8 mouse cellular contexts compared by ENCODE assay signal in the genomic region with DNA sequence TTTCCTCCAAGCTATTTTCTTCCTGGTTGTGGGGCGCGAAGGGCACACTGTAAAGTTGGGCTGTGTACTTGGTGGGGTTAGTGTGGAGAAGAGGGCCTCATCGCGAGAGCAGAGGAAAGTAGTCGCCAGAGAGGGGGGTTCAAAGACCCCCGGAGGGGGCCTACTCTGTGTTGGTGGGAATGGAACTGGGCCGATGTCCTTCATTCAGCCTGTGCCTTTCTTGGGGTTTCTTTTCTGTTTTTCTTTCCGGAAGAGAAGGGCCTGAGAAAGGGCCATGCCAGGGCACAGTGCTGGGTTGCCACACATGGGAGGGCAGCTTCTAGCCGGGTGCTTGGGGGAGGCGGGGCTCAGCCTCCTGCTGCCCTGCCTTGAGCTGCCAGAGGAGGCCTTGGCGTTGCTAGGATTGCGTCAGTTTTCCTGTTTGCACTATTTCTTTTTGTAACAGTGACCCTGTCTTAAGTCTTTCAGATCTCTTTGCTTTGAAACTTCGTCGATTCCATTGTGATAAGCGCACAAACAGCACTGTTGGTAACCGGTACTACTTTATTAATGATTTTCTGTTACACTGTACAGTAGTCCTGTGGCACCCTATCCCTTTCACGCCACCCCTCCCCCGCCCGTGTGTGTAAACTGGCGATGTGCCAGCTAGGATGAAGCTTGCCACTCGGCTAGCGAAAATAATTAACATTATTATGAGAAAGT. TPM values are rescaled to one million over a fixed set of nuclear protein-coding genes. Genes with fewer than 3 reads are reported as not detected.
DNase-seq lines count a peak whose midpoint lies in the region; ATAC-seq and TF ChIP-seq lines count a peak whose summit lies in the region.

No protein-coding gene starts in this region.

- no peak for TF ChIP-seq RAD21 in MEL (IDR thresholded peaks at IDR 0.05; ENCODE audit: low read depth, low read length)

- no peak for TF ChIP-seq CTCF in MEL (IDR thresholded peaks at IDR 0.05 in 2 of 3, conservative IDR thresholded peaks at IDR 0.05 in 1 of 3; ENCODE audit: control insufficient read depth in 1 of 3, insufficient read depth in 1 of 3, low read depth in 2 of 3, low read length in 3 of 3, poor library complexity in 1 of 3, severe bottlenecking in 1 of 3)
- no peak for TF ChIP-seq CTCF in cerebellum, adult 2 months (IDR thresholded peaks at IDR 0.05; ENCODE audit: borderline replicate concordance, insufficient read depth, low read depth, low read length)

- TF ChIP-seq EP300 in MEL (IDR thresholded peaks at IDR 0.05; ENCODE audit: low read depth in 1 of 2, low read length in 2 of 2): peak in 1 of 2 experiments; percentile 21; a peak in 1 of 4 replicates

- H3K27ac ChIP-seq in MEL (ENCODE audit: control insufficient read depth, low read depth, low read length) (peak overlapping the region; percentile 89), macrophage (peak overlapping the region; percentile 91)
- peak overlapping the region; percentile 66 for H3K27ac ChIP-seq in cerebellum, adult 2 months (ENCODE audit: insufficient read depth, low read length)
- peak overlapping the region; percentile 90 for H3K27ac ChIP-seq in hindbrain, embryonic 14.5 days

- H3K27me3 ChIP-seq in MEL (ENCODE audit: control insufficient read depth in 1 of 2, insufficient read depth in 2 of 2, low read length in 2 of 2): no peaks in the 10 kb centered on the region
- no peaks in the 10 kb centered on the region for H3K27me3 ChIP-seq in cerebellum, adult 2 months (ENCODE audit: control insufficient read depth, insufficient read depth, low read length)
- H3K27me3 ChIP-seq in hindbrain, embryonic 14.5 days (ENCODE audit: control insufficient read depth, insufficient read depth, low read length): no peaks in the 10 kb centered on the region

- H3K4me2 ChIP-seq in hindbrain, embryonic 14.5 days (replicated peaks): peak overlapping the region; percentile 66

- peak; percentile 88 for DNase-seq in MEL (ENCODE audit: low read depth, low spot score)
- DNase-seq in cerebellum, adult 2 months: peak; percentile 59 to 70
- peak; percentile 17 for DNase-seq in frontal cortex, postnatal 14 days (ENCODE audit: low spot score in 2 of 2)
- DNase-seq in hindbrain, embryonic 14.5 days (ENCODE audit: low spot score): peak; percentile 50
- DNase-seq in left cerebral cortex, adult 18-20 months (ENCODE audit: low spot score in 2 of 2): peak; percentile 20 to 36
- DNase-seq in right cerebral cortex, adult 18-20 months: peak; percentile 54
- peak; percentile 39 to 56 for DNase-seq in urinary bladder, adult 18-20 months (ENCODE audit: low spot score in 2 of 2)

- H3K4me1 ChIP-seq in MEL (ENCODE audit: control insufficient read depth in 1 of 2, insufficient read depth in 2 of 2, low read length in 2 of 2): peaks cover 12 to 22% of the 10 kb centered on the region in 2 experiments
- H3K4me1 ChIP-seq in cerebellum, adult 2 months (ENCODE audit: control insufficient read depth, insufficient read depth, low read length): no peaks in the 10 kb centered on the region
- H3K4me1 ChIP-seq in hindbrain, embryonic 14.5 days (replicated peaks; ENCODE audit: control insufficient read depth, insufficient read depth, low read length): peaks cover 11% of the 10 kb centered on the region; the same call in 1 of the 2 replicates

- H3K79me2 ChIP-seq in MEL (ENCODE audit: control insufficient read depth, insufficient read depth, low read length, poor library complexity): peaks cover 21% of the 10 kb centered on the region
- H3K79me2 ChIP-seq in macrophage (ENCODE audit: inconsistent target): peaks cover 28% of the 10 kb centered on the region

- H3K4me3 ChIP-seq in MEL (ENCODE audit: control insufficient read depth in 1 of 2, insufficient read depth in 1 of 2, low read depth in 2 of 2, low read length in 2 of 2) (peak overlapping the region; percentile 85 to 93), macrophage (ENCODE audit: inconsistent target) (peak overlapping the region; percentile 64)
- H3K4me3 ChIP-seq in cerebellum, adult 2 months (replicated peaks; ENCODE audit: insufficient read depth, low read depth, low read length): peak overlapping the region; percentile 84
- H3K4me3 ChIP-seq in hindbrain, embryonic 14.5 days (replicated peaks; ENCODE audit: low read length): peak overlapping the region; percentile 63

- peak overlapping the region; percentile 87 for H3K9ac ChIP-seq in MEL (ENCODE audit: control insufficient read depth, low read depth, low read length, poor library complexity, severe bottlenecking)
- H3K9ac ChIP-seq in hindbrain, embryonic 14.5 days: peak overlapping the region; percentile 70

- ATAC-seq in hindbrain, embryonic 14.5 days (ENCODE audit: low FRiP score): peak; percentile 63

- 7% methylated on average over 21 of the region's 22 CpGs for WGBS in cerebellum, adult 2 months
- WGBS in hindbrain, embryonic 14.5 days: 16% methylated on average over 21 of the region's 22 CpGs
- 23% methylated on average over 19 of the region's 22 CpGs for WGBS in macrophage (ENCODE audit: missing documents)

- peak; percentile 44 to 50 for TF ChIP-seq POLR2A in MEL (IDR thresholded peaks at IDR 0.05; ENCODE audit: control insufficient read depth in 1 of 2, insufficient read depth in 1 of 2, low read depth in 1 of 2, low read length in 2 of 2, poor library complexity in 1 of 2)
- TF ChIP-seq POLR2A in cerebellum, adult 2 months (IDR thresholded peaks at IDR 0.05; ENCODE audit: borderline replicate concordance, insufficient read depth, low read length): no peak

- H3K36me3 ChIP-seq in MEL (ENCODE audit: control insufficient read depth in 1 of 2, insufficient read depth in 2 of 2, low read length in 2 of 2) (peaks cover 0 to 30% of the 10 kb centered on the region in 2 experiments; a peak in 2 of 4 replicates), macrophage (ENCODE audit: inconsistent target) (no peaks in the 10 kb centered on the region)
- no peaks in the 10 kb centered on the region for H3K36me3 ChIP-seq in hindbrain, embryonic 14.5 days (replicated peaks; ENCODE audit: control insufficient read depth, insufficient read depth)

- no peaks in the 10 kb centered on the region for H3K9me3 ChIP-seq in MEL (replicated peaks; ENCODE audit: insufficient read depth, low read length)
- H3K9me3 ChIP-seq in hindbrain, embryonic 14.5 days (ENCODE audit: control insufficient read depth, low read length): no peaks in the 10 kb centered on the region

TF ChIP-seq in MEL, 35 proteins besides CTCF, POLR2A, EP300 and RAD21 (continues in another document):
- TF ChIP-seq UBTF (IDR thresholded peaks at IDR 0.05; ENCODE audit: borderline replicate concordance, insufficient read depth, low read depth, low read length) (no peak), USF2 (IDR thresholded peaks at IDR 0.05; ENCODE audit: borderline replicate concordance in 1 of 2, insufficient read depth in 1 of 2, low read depth in 1 of 2, low read length in 2 of 2) (no peak), TBP (IDR thresholded peaks at IDR 0.05; ENCODE audit: low read depth, low read length) (peak; percentile 68; the same call in 1 of the 2 replicates), GABPA (IDR thresholded peaks at IDR 0.05; ENCODE audit: low read depth, low read length) (no peak), ZC3H11A (IDR thresholded peaks at IDR 0.05; ENCODE audit: low read depth, low read length) (no peak), MEF2A (IDR thresholded peaks at IDR 0.05; ENCODE audit: extremely low read depth, insufficient replicate concordance, low read depth, low read length, poor library complexity, severe bottlenecking) (no peak), MXI1 (IDR thresholded peaks at IDR 0.05; ENCODE audit: low read depth, low read length) (peak; percentile 46; the same call in 1 of the 2 replicates), ETS1 (IDR thresholded peaks at IDR 0.05; ENCODE audit: low read depth, low read length) (peak; percentile 80), MYB (IDR thresholded peaks at IDR 0.05; ENCODE audit: low read depth, low read length) (no peak), KAT2A (conservative IDR thresholded peaks at IDR 0.05; ENCODE audit: low read depth, low read length) (no peak; the same call in 1 of the 2 replicates), ZMIZ1 (IDR thresholded peaks at IDR 0.05; ENCODE audit: low read depth, low read length) (no peak), GATA1 (IDR thresholded peaks at IDR 0.05; ENCODE audit: low read depth, low read length) (peak; percentile 10; the same call in 1 of the 2 replicates), CHD2 (IDR thresholded peaks at IDR 0.05; ENCODE audit: low read length) (no peak), TAL1 (IDR thresholded peaks at IDR 0.05; ENCODE audit: low read length) (no peak), MAX (IDR thresholded peaks at IDR 0.05; ENCODE audit: low read length) (no peak), RCOR1 (IDR thresholded peaks at IDR 0.05; ENCODE audit: low read depth, low read length) (no peak), MAZ (IDR thresholded peaks at IDR 0.05; ENCODE audit: low read depth, low read length) (no peak), E2F4 (IDR thresholded peaks at IDR 0.05; ENCODE audit: borderline replicate concordance, low read depth, low read length) (no peak), HCFC1 (IDR thresholded peaks at IDR 0.05; ENCODE audit: low read depth, low read length) (peak; percentile 52; the same call in 1 of the 2 replicates), NRF1 (IDR thresholded peaks at IDR 0.05; ENCODE audit: insufficient read depth, low read depth, low read length, poor library complexity, severe bottlenecking) (no peak), JUND (IDR thresholded peaks at IDR 0.05; ENCODE audit: low read depth, low read length) (no peak), NELFE (IDR thresholded peaks at IDR 0.05; ENCODE audit: low read depth, low read length) (no peak), SMC3 (IDR thresholded peaks at IDR 0.05; ENCODE audit: low read depth, low read length) (no peak), MYC (IDR thresholded peaks at IDR 0.05; ENCODE audit: low read depth, low read length) (no peak; the same call in 1 of the 2 replicates), SIN3A (IDR thresholded peaks at IDR 0.05; ENCODE audit: low read length) (peak; percentile 60; the same call in 1 of the 2 replicates)

RNA-seq across cellular contexts. Expression of a gene that starts 4.2 kb away (rescaled TPM):
- 41.2 and 50.5 TPM in 2 replicates for total RNA-seq in MEL (2012; rRNA removed)
- polyA plus RNA-seq in MEL (2012; ENCODE audit: insufficient read depth in 1 of 2, insufficient read length in 2 of 2, low read depth in 1 of 2, low replicate concordance in 2 of 2, missing spikeins in 1 of 2): 10 to 100 TPM in 1 of 2 experiments, not detected in 1; 60.1 TPM
- 110 and 127 TPM in 2 replicates for polyA plus RNA-seq in cerebellum, adult 2 months (2012; rRNA removed)
- 88.2 and 91.3 TPM in 2 replicates for polyA plus RNA-seq in hindbrain, embryonic 14.5 days (2014; fragmentation: Nextera tagmentation; extraction: Ambion mirVana)
- total RNA-seq in left cerebral cortex, adult 18-20 months (2021): 100 to 1,000 TPM; 108 to 113 TPM
- 10 to 100 TPM in 8 of 26 experiments, 1 to 10 TPM in 18; 3.8 to 22.1 (median 8.3) TPM for total RNA-seq in macrophage (2018; cell fraction: chromatin; rRNA removed)
- total RNA-seq in macrophage (2018; cell fraction: cytosol; rRNA removed): 100 to 1,000 TPM in 2 of 26 experiments, 10 to 100 TPM in 24; 36.4 to 103 (median 54.8) TPM
- 10 to 100 TPM; 15.3 to 75.8 (median 27.1) TPM for total RNA-seq in macrophage (2018; cell fraction: nucleus; rRNA removed)
- 59.3 to 119 TPM (median 84.9 TPM) in 3 replicates for polyA plus RNA-seq in macrophage (2018)

Comparison
In these comparisons a context has a peak if more than half of its experiments do, and no peak if none do; other contexts are left out.
1. Peak in every context shown above with its lines: DNase-seq, ATAC-seq, H3K4me3 ChIP-seq and H3K27ac ChIP-seq.
2. DNase-seq: peak in every context shown above with its lines; median percentile 88 in MEL; 64 in cerebellum, adult 2 months; 54 in right cerebral cortex, adult 18-20 months; 50 in hindbrain, embryonic 14.5 days; 48 in urinary bladder, adult 18-20 months; 28 in left cerebral cortex, adult 18-20 months; 17 in frontal cortex, postnatal 14 days.